ENCODE assay signal across 16 mouse cellular contexts in genomic region chr12:117628321-117629093, GRCm38 (mm10).
DNase-seq lines count a peak whose midpoint lies in the region; ATAC-seq and TF ChIP-seq lines count a peak whose summit lies in the region.
"Had no signal": no experiment of that assay in that cellular context is flagged by ENCODE, and none has a peak within 500 bp of the region (broad histone marks: within the 10 kb centered on the region; RNA-seq: fewer than 3 reads in every experiment).

No protein-coding gene starts in this region.

- TF ChIP-seq CTCF in layer of hippocampus, adult 2 months (conservative IDR thresholded peaks at IDR 0.05): no peak

- peak; percentile 33; the same call in 1 of the 2 replicates for ATAC-seq in hindbrain, embryonic 13.5 days (ENCODE audit: low FRiP score)
- ATAC-seq in neural tube, embryonic 14.5 days (ENCODE audit: low read depth): peak; percentile 30; the same call in 1 of the 2 replicates
- ATAC-seq in intestine, embryonic 15.5 days: no peak
- no peak for ATAC-seq in kidney, embryonic 15.5 days (replicated peaks; ENCODE audit: low FRiP score)
- ATAC-seq: inflammation-experienced regulatory T-cells, adult 6 months had no signal

- H3K27me3 ChIP-seq in embryonic facial prominence, embryonic 10.5 days (replicated peaks; ENCODE audit: low read depth, poor library complexity, severe bottlenecking): no peaks in the 10 kb centered on the region
- H3K27me3 ChIP-seq in hindbrain, embryonic 13.5 days: peaks cover 12% of the 10 kb centered on the region; the same call in 1 of the 2 replicates
- H3K27me3 ChIP-seq in neural tube, embryonic 14.5 days (ENCODE audit: control insufficient read depth, insufficient read depth, low read length): no peaks in the 10 kb centered on the region; the same call in none of the 2 replicates
- H3K27me3 ChIP-seq in intestine, embryonic 15.5 days (replicated peaks): no peaks in the 10 kb centered on the region
- H3K27me3 ChIP-seq in kidney, embryonic 15.5 days: no peaks in the 10 kb centered on the region
- H3K27me3 ChIP-seq: lung, embryonic 15.5 days had no signal

- H3K36me3 ChIP-seq in embryonic facial prominence, embryonic 10.5 days (replicated peaks): no peaks in the 10 kb centered on the region
- H3K36me3 ChIP-seq in hindbrain, embryonic 13.5 days: no peaks in the 10 kb centered on the region
- H3K36me3 ChIP-seq in neural tube, embryonic 14.5 days (ENCODE audit: control insufficient read depth, insufficient read depth, low read length): no peaks in the 10 kb centered on the region
- no peaks in the 10 kb centered on the region for H3K36me3 ChIP-seq in intestine, embryonic 15.5 days
- H3K36me3 ChIP-seq in kidney, embryonic 15.5 days: no peaks in the 10 kb centered on the region
- H3K36me3 ChIP-seq: lung, embryonic 15.5 days had no signal

- no peak overlapping the region for H3K9ac ChIP-seq in hindbrain, embryonic 13.5 days
- no peak overlapping the region for H3K9ac ChIP-seq in neural tube, embryonic 14.5 days (replicated peaks; ENCODE audit: low read depth, low read length)
- no peak overlapping the region for H3K9ac ChIP-seq in intestine, embryonic 15.5 days
- H3K9ac ChIP-seq in kidney, embryonic 15.5 days: no peak overlapping the region
- H3K9ac ChIP-seq: lung, embryonic 15.5 days had no signal

- H3K4me1 ChIP-seq in embryonic facial prominence, embryonic 10.5 days: peaks cover 19% of the 10 kb centered on the region
- peaks cover 27% of the 10 kb centered on the region for H3K4me1 ChIP-seq in hindbrain, embryonic 13.5 days (replicated peaks)
- H3K4me1 ChIP-seq in neural tube, embryonic 14.5 days (ENCODE audit: control insufficient read depth, insufficient read depth, low read length): peaks cover 15% of the 10 kb centered on the region; the same call in 1 of the 2 replicates
- no peaks in the 10 kb centered on the region for H3K4me1 ChIP-seq in intestine, embryonic 15.5 days (replicated peaks)
- H3K4me1 ChIP-seq in kidney, embryonic 15.5 days: 0 out of 2 replicates have a peak, but pooled peaks cover 5% of the 10 kb centered on the region

- DNase-seq in layer of hippocampus, adult 2 months (ENCODE audit: low spot score in 2 of 2): no peak
- DNase-seq in layer of hippocampus, postnatal 14 days (ENCODE audit: low spot score in 2 of 2): no peak
- peak; percentile 15 for DNase-seq in embryonic facial prominence, embryonic 10.5 days (ENCODE audit: low spot score)
- DNase-seq: adrenal gland, postnatal 10 days; cerebellum, adult 18-20 months; kidney, postnatal 14 days; layer of hippocampus, postnatal 36 days; liver; thymus, postnatal 14 days had no signal

- H3K4me3 ChIP-seq in layer of hippocampus, adult 2 months: no peak overlapping the region
- H3K4me3 ChIP-seq in embryonic facial prominence, embryonic 10.5 days: no peak overlapping the region
- no peak overlapping the region for H3K4me3 ChIP-seq in hindbrain, embryonic 13.5 days
- no peak overlapping the region for H3K4me3 ChIP-seq in neural tube, embryonic 14.5 days (ENCODE audit: low read depth, low read length)
- no peak overlapping the region for H3K4me3 ChIP-seq in intestine, embryonic 15.5 days (replicated peaks)
- H3K4me3 ChIP-seq in kidney, embryonic 15.5 days (replicated peaks): no peak overlapping the region
- H3K4me3 ChIP-seq: lung, embryonic 15.5 days had no signal

- H3K9me3 ChIP-seq in embryonic facial prominence, embryonic 10.5 days: no peaks in the 10 kb centered on the region
- no peaks in the 10 kb centered on the region for H3K9me3 ChIP-seq in hindbrain, embryonic 13.5 days
- no peaks in the 10 kb centered on the region for H3K9me3 ChIP-seq in neural tube, embryonic 14.5 days (ENCODE audit: control insufficient read depth, low read length)
- H3K9me3 ChIP-seq in intestine, embryonic 15.5 days: no peaks in the 10 kb centered on the region
- H3K9me3 ChIP-seq in kidney, embryonic 15.5 days (replicated peaks): no peaks in the 10 kb centered on the region
- H3K9me3 ChIP-seq: lung, embryonic 15.5 days had no signal

- H3K27ac ChIP-seq in layer of hippocampus, adult 2 months: peak overlapping the region; percentile 6
- no peak overlapping the region for H3K27ac ChIP-seq in embryonic facial prominence, embryonic 10.5 days (replicated peaks)
- H3K27ac ChIP-seq in hindbrain, embryonic 13.5 days: peak overlapping the region; percentile 76
- H3K27ac ChIP-seq in neural tube, embryonic 14.5 days (ENCODE audit: low read depth, low read length): no peak overlapping the region
- no peak overlapping the region for H3K27ac ChIP-seq in intestine, embryonic 15.5 days
- no peak overlapping the region for H3K27ac ChIP-seq in kidney, embryonic 15.5 days
- H3K27ac ChIP-seq: lung, embryonic 15.5 days had no signal

- WGBS in embryonic facial prominence, embryonic 10.5 days: 73% methylated on average over 18 of the region's 18 CpGs
- WGBS in hindbrain, embryonic 13.5 days: 37% methylated on average over 18 of the region's 18 CpGs
- WGBS in neural tube, embryonic 14.5 days: 28% methylated on average over 18 of the region's 18 CpGs
- WGBS in intestine, embryonic 15.5 days: 86% methylated on average over 18 of the region's 18 CpGs
- 72% methylated on average over 18 of the region's 18 CpGs for WGBS in kidney, embryonic 15.5 days

- peak overlapping the region; percentile 8; the same call in 1 of the 2 replicates for H3K4me2 ChIP-seq in hindbrain, embryonic 13.5 days
- no peak overlapping the region for H3K4me2 ChIP-seq in neural tube, embryonic 14.5 days (ENCODE audit: low read depth, low read length)
- H3K4me2 ChIP-seq in intestine, embryonic 15.5 days (replicated peaks): no peak overlapping the region
- no peak overlapping the region for H3K4me2 ChIP-seq in kidney, embryonic 15.5 days
- H3K4me2 ChIP-seq: heart, embryonic 11.5 days; lung, embryonic 15.5 days had no signal

Comparison
In these comparisons a context has a peak if more than half of its experiments do, and no peak if none do; other contexts are left out.
1. H3K27ac ChIP-seq: peak in layer of hippocampus, adult 2 months (single experiment) and hindbrain, embryonic 13.5 days (single experiment); none in embryonic facial prominence, embryonic 10.5 days (single experiment), neural tube, embryonic 14.5 days (single experiment), intestine, embryonic 15.5 days (single experiment) and kidney, embryonic 15.5 days (single experiment).
2. ATAC-seq: peak in hindbrain, embryonic 13.5 days (single experiment) and neural tube, embryonic 14.5 days (single experiment); none in intestine, embryonic 15.5 days (single experiment) and kidney, embryonic 15.5 days (single experiment).